Mouse (Mus musculus) MEL (cell line): ENCODE results near the gene Dcaf10. TPM values are rescaled to one million over a fixed set of nuclear protein-coding genes. Genes with fewer than 3 reads are reported as not detected.

ENCODE experiments used
- DNase-seq: peaks from one replicate; pipeline ENCODE4 v3.0.0; 2011; ENCODE audit warnings: low read depth, low spot score
- H3K27ac ChIP-seq: 2 replicates; pipeline ENCODE4 v1.5.1; 2012; ENCODE audit warnings: low read depth, mild to moderate bottlenecking, control low read depth, low read length, moderate library complexity; ENCODE audit not compliant: control insufficient read depth
- H3K27me3 ChIP-seq, 2 experiments: fragments of 150-350 bp in 1 of 2; sonication (generic) in 1 of 2; 2 replicates each; pipeline ENCODE4 v1.6.1; 2012; ENCODE audit warnings: low read length in 2 of 2, mild to moderate bottlenecking in 2 of 2, improper control_type of control experiment in 1 of 2, moderate library complexity in 1 of 2; ENCODE audit not compliant: insufficient read depth in 2 of 2, control insufficient read depth in 1 of 2
- H3K36me3 ChIP-seq, 2 experiments: 2 replicates each; pipeline ENCODE4 v1.6.1; 2012 to 2014; ENCODE audit warnings: low read length in 2 of 2, improper control_type of control experiment in 1 of 2, inconsistent platforms in 1 of 2, mild to moderate bottlenecking in 1 of 2; ENCODE audit not compliant: insufficient read depth in 2 of 2, control insufficient read depth in 1 of 2
- H3K4me1 ChIP-seq, 2 experiments: fragments of 150-350 bp in 1 of 2; sonication (generic) in 1 of 2; 2 replicates each; pipeline ENCODE4 v1.6.1; 2012; ENCODE audit warnings: low read length in 2 of 2, improper control_type of control experiment in 1 of 2, mild to moderate bottlenecking in 1 of 2; ENCODE audit not compliant: insufficient read depth in 2 of 2, control insufficient read depth in 1 of 2
- H3K4me3 ChIP-seq, 2 experiments: fragments of 150-350 bp in 1 of 2; sonication (generic) in 1 of 2; 2 replicates each; pipeline ENCODE4 v1.5.1; 2012; ENCODE audit warnings: low read depth in 2 of 2, low read length in 2 of 2, mild to moderate bottlenecking in 2 of 2, moderate library complexity in 2 of 2, control low read depth in 1 of 2, improper control_type of control experiment in 1 of 2; ENCODE audit not compliant: control insufficient read depth in 1 of 2, insufficient read depth in 1 of 2
- H3K79me2 ChIP-seq: 2 replicates; pipeline ENCODE4 v1.6.1; 2012; ENCODE audit warnings: mild to moderate bottlenecking, low read length, moderate library complexity; ENCODE audit not compliant: control insufficient read depth, poor library complexity, insufficient read depth
- H3K9ac ChIP-seq: 2 replicates; pipeline ENCODE4 v1.6.1; 2012; ENCODE audit warnings: low read depth, mild to moderate bottlenecking, control low read depth, low read length, moderate library complexity; ENCODE audit not compliant: control insufficient read depth, poor library complexity, severe bottlenecking
- H3K9me3 ChIP-seq: fragments of 150-350 bp; sonication (generic); replicated peaks from 2 replicates; pipeline ENCODE4 v1.6.1; 2012; ENCODE audit warnings: mild to moderate bottlenecking, low read length, improper control_type of control experiment, moderate library complexity; ENCODE audit not compliant: insufficient read depth
- E2F4 ChIP-seq: IDR thresholded peaks from 2 replicates; pipeline ENCODE4 v1.6.1; 2011; ENCODE audit warnings: low read depth, low read length, improper control_type of control experiment, borderline replicate concordance
- ELF1 ChIP-seq: IDR thresholded peaks from 2 replicates; pipeline ENCODE4 v1.6.1; 2014; ENCODE audit warnings: low read depth, mild to moderate bottlenecking, inconsistent platforms, low read length, improper control_type of control experiment, moderate library complexity
- GABPA ChIP-seq: IDR thresholded peaks from 2 replicates; pipeline ENCODE4 v1.6.1; 2012; ENCODE audit warnings: low read depth, mild to moderate bottlenecking, inconsistent platforms, low read length, improper control_type of control experiment, moderate library complexity
- HCFC1 ChIP-seq: IDR thresholded peaks from 2 replicates; pipeline ENCODE4 v1.6.1; 2012; ENCODE audit warnings: low read depth, mild to moderate bottlenecking, inconsistent platforms, low read length, improper control_type of control experiment, moderate library complexity
- JUND ChIP-seq: IDR thresholded peaks from 2 replicates; pipeline ENCODE4 v1.6.1; 2011; ENCODE audit warnings: low read depth, mild to moderate bottlenecking, improper control_type of control experiment, low read length
- MAFK ChIP-seq: IDR thresholded peaks from 2 replicates; pipeline ENCODE4 v1.6.1; 2011; ENCODE audit warnings: low read depth, mild to moderate bottlenecking, low read length, improper control_type of control experiment, borderline replicate concordance
- MAX ChIP-seq: IDR thresholded peaks from 2 replicates; pipeline ENCODE4 v1.6.1; 2011; ENCODE audit warnings: low read length, improper control_type of control experiment
- MEF2A ChIP-seq: IDR thresholded peaks from 2 replicates; pipeline ENCODE4 v1.6.1; 2014; ENCODE audit warnings: low read depth, mild to moderate bottlenecking, inconsistent platforms, low read length, improper control_type of control experiment; ENCODE audit not compliant: poor library complexity, insufficient replicate concordance, severe bottlenecking; ENCODE audit errors: extremely low read depth
- MXI1 ChIP-seq: IDR thresholded peaks from 2 replicates; pipeline ENCODE4 v1.6.1; 2011; ENCODE audit warnings: mild to moderate bottlenecking, low read depth, low read length, improper control_type of control experiment
- MYC ChIP-seq: IDR thresholded peaks from 2 replicates; pipeline ENCODE4 v1.6.1; 2011; ENCODE audit warnings: low read depth, mild to moderate bottlenecking, low read length, improper control_type of control experiment, moderate library complexity
- NRF1 ChIP-seq: IDR thresholded peaks from 2 replicates; pipeline ENCODE4 v1.6.1; 2014; ENCODE audit warnings: low read depth, mild to moderate bottlenecking, inconsistent platforms, low read length, improper control_type of control experiment, moderate library complexity; ENCODE audit not compliant: poor library complexity, insufficient read depth, severe bottlenecking
- POLR2AphosphoS2 ChIP-seq: IDR thresholded peaks from 2 replicates; pipeline ENCODE4 v1.6.1; 2011; ENCODE audit warnings: low read length, improper control_type of control experiment
- RCOR1 ChIP-seq: IDR thresholded peaks from 2 replicates; pipeline ENCODE4 v1.6.1; 2012; ENCODE audit warnings: low read depth, mild to moderate bottlenecking, inconsistent platforms, low read length, improper control_type of control experiment
- SIN3A ChIP-seq: IDR thresholded peaks from 2 replicates; pipeline ENCODE4 v1.6.1; 2012; ENCODE audit warnings: low read length, improper control_type of control experiment, inconsistent platforms
- SMC3 ChIP-seq: IDR thresholded peaks from 2 replicates; pipeline ENCODE4 v1.6.1; 2011; ENCODE audit warnings: low read depth, low read length, improper control_type of control experiment
- TAL1 ChIP-seq: IDR thresholded peaks from 2 replicates; pipeline ENCODE4 v1.6.1; 2012; ENCODE audit warnings: mild to moderate bottlenecking, inconsistent platforms, low read length, moderate library complexity, mixed read lengths
- TCF12 ChIP-seq: IDR thresholded peaks from 2 replicates; pipeline ENCODE4 v1.6.1; 2014; ENCODE audit warnings: low read depth, mild to moderate bottlenecking, inconsistent platforms, low read length, improper control_type of control experiment, moderate library complexity
- UBTF ChIP-seq: IDR thresholded peaks from 2 replicates; pipeline ENCODE4 v1.6.1; 2012; ENCODE audit warnings: low read depth, mild to moderate bottlenecking, inconsistent platforms, low read length, improper control_type of control experiment, moderate library complexity, borderline replicate concordance; ENCODE audit not compliant: insufficient read depth
- USF2 ChIP-seq, 2 experiments: IDR thresholded peaks; 2 replicates each; pipeline ENCODE4 v1.6.1; 2011 to 2012; ENCODE audit warnings: improper control_type of control experiment in 2 of 2, low read length in 2 of 2, borderline replicate concordance in 1 of 2, inconsistent platforms in 1 of 2, low read depth in 1 of 2, mild to moderate bottlenecking in 1 of 2; ENCODE audit not compliant: insufficient read depth in 1 of 2
- ZKSCAN1 ChIP-seq: IDR thresholded peaks from 2 replicates; pipeline ENCODE4 v1.6.1; 2012; ENCODE audit warnings: low read depth, mild to moderate bottlenecking, inconsistent platforms, low read length, improper control_type of control experiment, moderate library complexity
- polyA plus RNA-seq, 2 experiments: library from polyadenylated mRNA; stranded (reverse) in 1 of 2; unstranded in 1 of 2; fragments of >175 nt in 1 of 2; fragments of >200 nt in 1 of 2; gene quantifications; 2 replicates each; pipeline versions ENCODE4 v1.2.1 to v1.2.4; 2012; ENCODE audit warnings: low replicate concordance in 2 of 2, low read depth in 1 of 2; ENCODE audit not compliant: insufficient read length in 2 of 2, insufficient read depth in 1 of 2, missing spikeins in 1 of 2
- total RNA-seq: library from RNA; depleted of rRNA; stranded (reverse); fragments of 300-350 nt; gene quantifications from 2 replicates; pipeline ENCODE4 v1.2.3, GENCODE M21; 2012

Gene Dcaf10
- total and polyA plus RNA-seq, 3 experiments: 7.6 to 10.7 TPM; not detected in 1

DNA sequence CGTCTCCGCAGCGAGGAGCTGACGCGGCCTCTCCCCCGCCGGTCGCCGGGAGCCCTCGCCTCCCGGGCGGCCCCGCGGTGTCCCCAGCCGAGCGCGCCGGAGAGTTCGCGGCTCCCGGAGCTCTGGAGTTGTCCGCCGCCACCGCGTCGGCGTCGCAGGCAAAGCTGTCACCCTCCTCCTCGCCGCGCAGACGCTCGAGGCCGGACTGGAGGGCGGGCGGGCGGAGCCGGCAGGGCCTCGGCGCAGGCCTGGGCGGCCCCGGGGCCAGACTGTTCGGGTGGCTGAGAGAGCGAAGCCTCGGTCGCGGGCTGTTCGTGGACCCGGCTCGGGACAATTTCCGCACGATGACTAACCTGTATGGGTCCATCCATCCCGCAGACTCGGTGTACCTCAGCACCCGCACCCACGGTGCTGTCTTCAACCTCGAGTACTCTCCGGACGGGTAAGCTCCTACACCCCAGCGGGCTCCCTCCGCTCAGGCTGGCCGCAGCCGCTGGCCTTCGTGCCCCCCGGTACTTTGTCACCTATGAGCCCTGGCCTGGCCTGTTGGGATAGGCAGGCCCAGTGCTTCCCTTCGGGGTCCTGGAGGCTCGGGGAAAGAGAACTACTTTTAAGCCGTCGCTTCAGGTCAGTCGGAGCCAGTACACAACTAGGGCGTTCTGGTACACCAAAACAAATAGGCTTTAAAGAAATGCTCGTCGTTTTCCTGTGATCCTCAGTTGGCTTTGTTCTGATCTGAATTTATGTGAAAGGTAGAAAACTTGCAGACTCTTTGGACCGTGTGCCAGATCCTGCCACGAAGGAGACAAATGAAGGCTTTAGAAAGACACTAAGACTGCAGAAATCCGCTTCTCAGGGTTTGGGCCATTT is 620 bp downstream of the Dcaf10 start, which contains the start of gene Exosc3 (continued):
- peak; percentile 29; the same call in 1 of the 2 replicates for TF ChIP-seq UBTF
- TF ChIP-seq JUND: no peak

DNA sequence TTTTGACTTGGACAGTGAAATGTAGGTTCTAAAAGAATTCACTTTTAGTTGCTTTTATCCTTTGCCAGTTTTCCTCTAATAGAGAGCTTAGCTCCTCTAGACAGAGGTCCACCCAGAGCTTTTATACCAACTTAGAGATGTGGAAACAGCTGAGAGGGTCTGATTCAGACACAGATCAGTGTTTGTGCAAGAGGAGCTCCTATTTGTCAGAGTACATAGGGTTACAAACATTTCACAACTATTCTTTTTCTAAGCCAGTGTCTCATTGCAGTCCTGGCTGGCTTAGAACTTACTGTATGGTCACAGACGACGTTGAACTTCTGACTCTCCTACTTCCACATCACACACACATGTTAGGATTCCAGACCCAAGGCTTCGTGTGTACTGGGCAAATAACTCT is 14.8 kb downstream of the Dcaf10 start:
- Histone ChIP-seq H3K79me2 (no peaks in the 10 kb centered on the region), H3K4me1 (no peaks in the 10 kb centered on the region), H3K9ac (no peak overlapping the region), H3K4me3 (no peak overlapping the region), H3K9me3 (no peaks in the 10 kb centered on the region), H3K27ac (no peak overlapping the region), H3K27me3 (no peaks in the 10 kb centered on the region), H3K36me3 (peaks cover 0 to 12% of the 10 kb centered on the region in 2 experiments; a peak in 2 of 4 replicates)
- TF ChIP-seq ELF1: no peak
- TF ChIP-seq MYC: no peak
- no peak for TF ChIP-seq ZKSCAN1
- TF ChIP-seq JUND: no peak
- no peak for TF ChIP-seq UBTF
- TF ChIP-seq TAL1: no peak
- no peak for TF ChIP-seq SMC3
- TF ChIP-seq USF2 (IDR thresholded peaks at IDR 0.05; ENCODE audit: borderline replicate concordance in 1 of 2, insufficient read depth in 1 of 2, low read depth in 1 of 2, low read length in 2 of 2): no peak
- no peak for TF ChIP-seq HCFC1
- no peak for TF ChIP-seq MAFK
- no peak for TF ChIP-seq POLR2AphosphoS2
- no peak for TF ChIP-seq MAX
- no peak for TF ChIP-seq SIN3A
- no peak for TF ChIP-seq NRF1
- no peak for TF ChIP-seq E2F4
- no peak for TF ChIP-seq GABPA
- TF ChIP-seq MEF2A: no peak
- no peak for TF ChIP-seq RCOR1
- TF ChIP-seq TCF12: no peak
- TF ChIP-seq MXI1: no peak
- DNase-seq: no peak
